Mouse (Mus musculus) stomach, postnatal 0 days (tissue): ENCODE data around the gene Stk38l.

Experiments
- CTCF ChIP-seq: IDR thresholded peaks from 2 replicates; pipeline ENCODE4 v1.5.1; 2016; ENCODE audit warnings: antibody characterized with exemption, low read depth, mild to moderate bottlenecking, moderate library complexity
- EP300 ChIP-seq: optimal IDR thresholded peaks from 2 replicates; pipeline ENCODE3; 2016; ENCODE audit warnings: antibody characterized with exemption

GRCm38 (mm10) chr6:146765270-146765669 is 40.5 kb downstream of the Stk38l start:
- TF ChIP-seq CTCF (no peak), EP300 (no peak)
